Mouse (Mus musculus): ENCODE measurements around the gene Gm9903.

The Gm9903 gene

DNA sequence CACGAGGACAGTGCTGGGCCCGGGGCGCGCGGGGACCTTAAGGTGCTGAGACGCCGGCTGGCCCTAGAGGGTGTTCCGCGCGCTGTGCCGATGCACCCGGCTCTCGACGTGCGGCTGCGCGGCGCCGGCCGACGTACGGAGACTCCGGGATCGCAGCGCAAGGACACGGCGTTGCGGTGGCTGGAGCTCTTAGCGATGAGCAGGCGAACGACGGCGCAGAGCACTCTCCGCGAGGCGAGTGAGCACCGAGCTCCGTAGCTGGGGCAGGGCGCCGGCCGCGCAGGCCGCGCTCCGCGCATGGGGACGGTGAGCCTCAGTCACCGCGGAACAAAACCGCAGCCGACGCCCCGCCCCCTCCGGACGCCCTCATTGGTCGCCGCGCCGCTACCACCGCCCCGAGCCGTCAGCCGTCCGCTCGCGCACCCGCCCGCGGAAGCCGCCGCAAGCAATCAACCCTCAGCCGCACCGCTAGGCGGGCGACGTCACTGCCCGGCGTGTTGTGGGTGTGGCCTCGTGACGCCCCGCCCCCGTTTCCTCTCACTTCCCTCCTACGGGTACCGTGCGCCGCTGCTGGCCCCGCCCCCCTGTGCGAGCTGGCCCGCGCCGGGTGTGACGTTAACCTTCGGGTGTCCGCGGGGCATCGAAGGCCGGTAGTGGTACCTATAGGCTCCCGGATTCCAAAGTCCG is at the start of gene Gm9903, which contains the start of gene Fam53a:
Gm9903 (plus strand) TSS at position 625 of the 687 bp plus-strand sequence.
Fam53a (minus strand) TSS at position 335 of the 687 bp plus-strand sequence.
- DNase-seq, result peak; percentile 100

DNA sequence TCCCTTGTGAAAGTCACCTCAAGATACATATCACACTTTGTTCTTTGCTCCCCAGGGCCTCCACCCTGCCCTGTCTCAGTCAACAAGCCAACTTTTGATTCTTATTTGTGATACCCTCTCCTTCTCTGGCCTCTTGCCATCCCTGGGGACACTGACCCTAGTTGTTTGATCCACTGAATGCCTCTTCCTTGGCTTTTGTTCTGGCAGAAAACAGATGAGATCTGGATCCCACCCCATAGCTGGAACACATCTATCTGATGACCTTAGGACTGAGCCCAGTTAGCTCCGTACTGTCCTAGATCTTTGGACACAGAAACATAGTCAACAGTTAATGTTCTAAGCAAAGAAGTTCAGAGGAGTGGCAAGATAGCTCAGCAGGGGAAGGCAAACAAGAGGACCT is 49.4 kb upstream of the Gm9903 start:
- DNase-seq, result peak; percentile 81

DNA sequence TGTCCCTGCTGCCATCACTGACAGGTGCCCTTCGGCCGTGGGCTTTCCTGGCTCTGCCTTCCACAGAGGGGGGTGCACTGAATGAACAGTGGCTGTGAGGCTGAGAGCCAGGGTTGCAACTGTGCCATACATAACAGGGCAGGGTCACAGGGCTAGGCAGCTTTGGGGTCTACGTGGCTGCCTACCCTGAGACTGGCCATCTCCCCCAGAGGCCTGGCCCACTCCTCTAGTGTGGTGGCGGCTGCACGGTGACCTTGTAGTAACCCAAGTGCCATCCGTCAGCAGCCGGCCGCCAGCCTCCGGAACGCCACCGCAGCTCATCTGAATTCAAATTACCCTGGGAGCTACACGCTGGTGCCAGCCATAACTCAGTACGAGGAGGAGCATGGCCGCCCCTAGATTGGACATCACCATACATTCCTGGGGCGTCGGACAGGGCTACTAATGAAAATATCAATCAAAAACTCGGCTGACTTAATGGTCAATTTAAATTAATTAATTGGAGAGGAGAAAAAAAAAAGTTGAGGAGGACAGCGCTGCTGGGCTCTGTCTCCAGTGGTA is 42.1 kb upstream of the Gm9903 start:
- no peak for DNase-seq

DNA sequence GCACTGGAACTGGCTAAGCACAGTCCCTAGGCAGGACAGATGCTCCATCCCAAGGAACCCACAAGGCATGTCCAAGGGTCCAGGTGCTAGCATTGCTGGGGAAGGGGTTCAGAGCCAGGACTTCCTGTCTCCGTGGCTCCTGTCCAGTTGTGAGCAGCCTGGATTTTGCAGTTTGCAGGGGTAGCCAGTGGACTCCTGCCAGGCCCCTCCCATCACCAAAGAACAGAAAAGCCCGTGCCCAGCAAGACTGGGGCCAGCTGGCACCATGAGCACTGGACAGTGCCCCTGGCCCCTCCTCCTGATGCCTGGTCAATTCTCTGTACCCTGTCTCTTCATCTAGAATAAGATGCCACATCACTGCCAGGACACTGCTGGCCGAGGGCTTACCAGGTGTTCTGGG is 41.7 kb upstream of the Gm9903 start:
- DNase-seq, result no peak

DNA sequence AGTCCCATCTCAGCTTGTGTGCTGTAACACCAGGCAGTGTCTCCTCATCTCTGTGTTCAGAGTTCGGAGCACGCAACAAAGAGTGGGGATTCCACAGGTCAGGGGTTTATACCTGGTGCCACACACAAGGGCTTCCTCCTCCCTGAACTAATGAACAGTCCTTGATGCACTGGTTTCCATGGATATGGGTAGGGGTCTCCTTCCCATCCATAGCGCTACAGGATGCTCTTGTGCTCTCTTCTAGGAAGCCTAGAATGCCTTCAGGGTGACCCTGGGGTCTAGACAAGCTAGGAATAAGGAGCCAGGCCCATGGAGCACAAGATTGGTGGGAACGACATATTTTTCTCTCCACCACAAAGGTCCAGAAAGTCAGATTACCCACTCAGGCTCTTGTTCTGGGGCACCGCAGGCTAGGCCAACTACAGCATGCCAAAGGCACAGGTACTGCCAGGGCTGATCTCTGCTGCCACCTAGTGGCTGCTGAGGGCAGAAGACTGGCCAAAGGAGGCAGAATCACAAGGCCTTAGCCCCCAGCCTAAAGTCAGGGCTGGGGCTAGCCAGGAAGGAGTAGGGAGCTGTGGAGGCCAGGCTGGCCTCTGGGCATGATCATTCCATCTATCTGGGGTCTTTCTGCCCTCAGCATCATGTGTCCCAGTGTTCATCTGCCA is 40.4 kb upstream of the Gm9903 start:
- peak; percentile 80 for DNase-seq

DNA sequence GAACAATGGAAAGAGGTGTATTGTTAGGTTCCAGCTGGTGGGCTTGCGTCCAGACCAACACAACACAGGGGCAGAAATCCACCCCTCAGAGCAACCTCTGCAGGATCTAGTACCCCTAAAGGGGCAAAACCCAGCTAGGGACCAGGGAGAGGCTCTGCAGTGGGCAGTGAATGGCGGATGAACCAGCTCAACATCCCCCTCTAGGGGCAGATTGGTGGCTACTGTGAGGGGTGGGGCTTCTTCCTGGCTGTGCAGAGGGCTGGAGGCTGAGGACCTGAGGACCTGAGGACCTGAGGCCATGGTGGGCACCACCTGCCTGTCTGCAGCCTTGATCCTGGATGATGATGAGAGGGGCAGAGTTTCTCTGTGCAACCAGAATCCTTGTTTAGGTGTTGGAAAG is 36.1 kb upstream of the Gm9903 start:
- DNase-seq, result no peak

DNA sequence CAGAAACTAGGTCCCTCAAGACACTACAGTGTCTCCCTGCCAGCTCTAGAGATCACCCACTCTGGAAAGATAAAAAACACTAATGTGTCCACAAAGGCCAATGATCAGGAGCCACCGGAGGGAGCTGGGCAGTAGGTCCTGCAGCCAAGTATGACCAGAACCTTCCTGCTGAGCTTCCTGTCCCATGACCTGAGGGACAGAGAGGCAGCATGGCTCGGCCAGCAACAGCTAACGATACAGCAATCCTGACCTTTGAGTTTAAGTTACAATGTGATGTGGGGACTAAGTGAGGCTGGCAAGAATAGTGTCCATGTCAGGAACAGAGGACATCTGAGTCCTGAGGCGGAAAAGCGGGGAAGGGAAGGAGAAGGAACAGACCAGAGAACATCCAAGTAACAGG is 24.4 kb upstream of the Gm9903 start:
- DNase-seq, result no peak

DNA sequence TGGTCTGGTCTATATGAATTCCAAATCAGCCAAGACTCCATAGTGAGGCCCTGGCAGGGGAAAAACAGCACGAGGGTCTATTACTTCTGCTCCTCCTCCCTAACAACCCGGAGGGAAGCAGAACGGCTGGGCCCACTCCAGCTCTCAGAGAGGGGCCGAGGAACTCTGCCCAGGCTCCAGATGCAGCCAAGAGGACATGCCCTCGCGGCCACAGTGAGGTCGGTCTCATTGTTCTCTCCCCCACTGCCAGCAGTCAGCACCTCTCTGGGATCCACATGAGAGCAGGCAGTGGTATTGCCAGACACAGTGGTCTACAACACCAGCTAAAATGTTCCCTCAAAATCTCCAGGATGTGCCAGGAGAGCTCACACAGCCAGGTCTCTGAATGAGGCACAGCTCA is 23.1 kb upstream of the Gm9903 start:
- DNase-seq, result no peak

DNA sequence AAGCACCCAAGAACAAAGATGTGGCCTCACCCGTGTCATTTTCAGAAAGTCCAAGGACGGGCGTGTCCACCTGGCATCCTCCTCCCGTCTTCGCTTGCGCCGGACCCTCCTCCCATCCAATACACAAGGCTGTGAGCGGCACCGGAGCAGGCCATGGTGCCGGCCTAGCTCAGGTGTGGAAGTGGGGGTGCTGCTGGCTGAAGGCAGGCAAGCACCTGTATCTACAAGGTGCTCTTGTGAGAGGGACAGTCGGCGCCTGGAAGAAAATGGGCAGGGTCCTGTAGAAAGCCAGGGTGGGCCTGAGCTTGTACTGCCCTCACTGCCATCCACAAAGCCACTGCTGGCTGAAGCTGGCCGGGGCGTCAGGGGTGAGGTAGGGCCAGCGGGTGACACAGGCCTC is 22.3 kb upstream of the Gm9903 start:
- DNase-seq, result no peak

DNA sequence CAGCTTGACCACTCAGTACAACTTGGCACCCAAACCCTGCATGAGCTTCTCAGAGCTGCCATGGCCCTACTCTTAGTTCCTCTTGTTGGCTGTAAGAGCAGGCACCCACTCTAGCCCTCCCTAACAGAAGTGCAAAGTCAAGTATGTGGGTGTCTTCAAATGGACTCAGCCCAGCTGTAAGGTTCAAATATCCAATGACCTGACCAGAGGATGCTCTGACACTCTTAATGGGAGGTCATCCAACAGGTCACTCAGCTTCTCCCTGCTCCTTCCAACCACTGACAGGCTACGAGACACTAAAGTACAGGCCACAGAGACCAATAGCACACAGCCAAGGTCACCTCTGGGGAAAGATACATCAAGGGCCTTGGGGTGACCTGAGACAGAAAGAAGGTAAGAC is 20.5 kb upstream of the Gm9903 start:
- no peak for DNase-seq

DNA sequence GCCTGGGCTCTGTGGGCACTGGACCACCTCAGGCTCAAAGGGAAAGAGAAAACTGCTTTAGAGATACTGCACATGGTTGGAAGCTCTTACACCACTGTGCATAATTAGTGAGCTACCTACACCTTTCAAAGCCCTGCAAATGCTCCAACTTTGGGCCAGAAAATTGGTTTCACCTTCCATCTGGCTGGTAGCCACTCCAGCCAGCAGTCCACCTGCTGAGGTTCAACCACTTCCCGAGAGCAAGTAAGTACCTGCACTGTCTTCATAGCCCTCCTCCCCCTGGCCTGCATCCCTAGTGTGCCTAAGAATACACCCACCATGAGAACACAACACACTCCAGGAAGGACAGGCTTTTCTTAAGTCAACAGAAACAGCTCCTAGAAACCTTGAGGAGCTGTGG is 17.9 kb upstream of the Gm9903 start:
- DNase-seq, result no peak

DNA sequence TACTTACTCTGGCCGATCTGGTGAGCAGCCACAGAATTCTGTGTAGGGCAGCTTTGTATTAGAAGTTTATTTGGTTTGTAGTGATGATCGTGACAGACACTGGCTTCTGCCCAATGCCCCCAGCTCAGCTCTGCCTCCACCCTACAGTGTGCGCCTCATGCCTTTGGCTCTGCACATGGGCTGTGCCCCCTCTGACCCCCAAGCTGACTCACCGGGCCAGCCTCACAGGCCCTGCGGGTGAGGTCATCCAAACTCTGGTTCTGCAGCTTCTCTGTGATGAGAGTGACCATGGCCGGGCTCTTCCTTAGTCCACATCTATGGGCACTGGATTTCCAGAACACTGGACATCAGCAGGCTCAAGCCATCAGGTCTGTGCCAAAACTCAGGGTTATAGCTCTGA is 15.3 kb upstream of the Gm9903 start:
- DNase-seq, result no peak

DNA sequence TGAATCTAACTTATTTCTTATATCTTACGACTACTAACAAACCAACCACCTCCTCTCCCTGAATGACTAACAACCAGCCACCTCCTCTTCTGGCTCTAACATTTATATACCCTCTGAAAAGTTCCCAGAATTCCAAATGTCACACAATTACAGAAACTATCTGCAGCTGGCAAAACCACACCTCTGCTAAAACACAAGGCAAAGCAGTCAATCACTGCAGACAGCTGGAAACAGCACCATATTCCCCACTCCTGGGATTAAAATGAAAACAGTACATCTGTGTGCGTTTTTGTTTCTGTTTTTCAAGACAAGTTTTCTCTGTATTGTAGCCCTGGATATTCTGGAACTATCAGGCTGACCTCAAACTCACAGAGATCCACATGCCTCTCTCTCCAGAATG is 7.1 kb upstream of the Gm9903 start:
- no peak for DNase-seq

DNA sequence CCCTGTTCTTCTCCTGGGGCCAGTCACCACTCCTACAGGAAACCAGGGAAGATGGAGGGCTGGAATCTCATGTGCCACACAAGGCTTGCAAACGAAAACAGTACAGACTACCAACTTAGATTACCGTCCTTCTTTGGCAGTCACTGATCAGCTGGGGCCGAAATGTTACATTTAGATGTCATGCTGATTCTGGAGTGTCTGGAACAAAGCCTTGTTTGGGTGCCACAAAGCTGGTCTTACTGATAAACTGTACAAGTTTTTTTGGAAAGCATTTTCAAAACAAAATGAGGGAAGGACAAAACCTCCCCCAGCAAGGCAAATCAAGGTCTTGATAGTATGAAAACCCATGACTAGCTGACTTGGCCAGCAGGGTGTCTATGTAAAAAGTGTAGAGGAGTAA is 6.0 kb upstream of the Gm9903 start:
- no peak for DNase-seq

DNA sequence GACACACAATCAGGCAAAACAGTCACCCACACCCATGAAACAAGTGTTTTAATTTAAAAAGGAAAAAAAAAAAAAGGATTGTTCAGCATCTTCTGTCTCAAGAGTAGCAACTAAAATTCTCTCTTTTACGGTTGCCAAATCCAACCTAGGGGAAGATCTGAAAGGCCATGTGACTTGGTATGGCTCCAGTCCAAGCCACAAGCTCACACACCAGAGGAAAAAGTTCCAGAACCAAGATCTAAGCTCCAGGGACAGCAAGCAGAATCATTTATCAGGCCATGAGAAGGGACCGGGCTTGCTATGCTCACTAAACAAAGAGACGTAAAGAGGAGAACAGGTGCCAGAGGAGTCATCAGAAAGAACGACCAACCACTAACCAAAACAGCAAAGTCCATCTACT is 1.8 kb upstream of the Gm9903 start:
- peak; percentile 43 for DNase-seq

DNA sequence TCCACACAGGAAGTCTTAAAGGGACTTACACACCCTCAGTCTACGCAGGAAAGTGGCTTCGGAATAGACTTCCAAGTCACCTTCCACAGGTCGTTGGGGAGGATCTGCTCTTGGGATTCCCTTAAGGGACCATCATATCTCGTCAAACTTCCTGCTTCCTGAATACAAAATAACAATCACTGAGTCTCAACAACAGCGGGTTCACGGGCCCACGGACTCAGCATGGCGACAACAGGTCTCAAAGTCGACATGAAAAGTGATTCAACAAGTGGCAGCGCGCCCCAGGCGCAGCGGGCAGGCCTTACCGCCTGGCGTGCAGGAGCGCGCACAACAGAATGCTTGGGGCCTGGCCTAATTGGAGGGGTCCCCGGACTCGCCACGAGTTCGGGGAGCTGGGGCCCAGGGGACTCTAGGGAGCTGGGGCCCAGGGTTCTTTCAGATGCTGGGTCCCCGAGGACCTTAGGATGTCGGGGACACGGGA is 865 bp upstream of the Gm9903 start:
- DNase-seq, result peak; percentile 43

DNA sequence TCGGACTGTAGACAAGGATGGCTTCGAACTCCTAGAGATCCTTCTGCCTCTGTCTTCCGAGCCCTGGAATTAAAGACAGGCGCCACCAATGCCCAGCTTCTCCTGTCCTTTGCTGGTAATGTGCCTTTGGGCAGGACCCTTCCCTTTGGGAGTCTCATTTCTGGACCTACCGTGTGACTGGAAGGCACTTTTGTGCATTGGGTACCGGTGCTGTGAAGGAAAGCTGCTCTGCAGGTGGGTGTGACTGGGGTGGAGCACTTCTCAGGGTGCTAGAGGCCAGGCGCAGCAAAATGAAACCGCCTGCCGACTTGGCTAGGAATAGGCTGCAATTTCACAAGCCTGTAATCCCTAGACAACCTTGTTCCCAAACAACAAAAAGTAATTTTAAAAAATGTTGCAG is 336 bp downstream of the Gm9903 start:
- peak; percentile 64 for DNase-seq

DNA sequence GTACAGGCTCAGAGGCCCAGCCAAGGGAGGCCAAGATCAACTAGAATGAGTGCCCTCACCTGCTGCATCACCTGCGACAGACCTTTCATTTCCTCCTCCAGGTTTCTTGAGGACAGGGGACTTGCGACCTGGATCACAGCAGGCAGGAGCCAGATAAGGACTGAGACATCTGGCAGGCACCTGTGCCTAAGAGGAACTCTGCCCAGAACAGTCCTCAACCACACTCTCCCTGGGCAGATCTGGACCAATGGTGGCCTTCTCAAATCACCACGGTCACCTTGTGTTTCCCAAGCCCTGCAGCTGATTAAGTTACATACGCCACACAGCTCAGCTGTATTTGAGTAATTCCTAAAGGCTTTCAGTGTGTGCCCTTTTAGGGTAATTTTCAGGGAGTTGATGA is 890 bp downstream of the Gm9903 start:
- no peak for DNase-seq

DNA sequence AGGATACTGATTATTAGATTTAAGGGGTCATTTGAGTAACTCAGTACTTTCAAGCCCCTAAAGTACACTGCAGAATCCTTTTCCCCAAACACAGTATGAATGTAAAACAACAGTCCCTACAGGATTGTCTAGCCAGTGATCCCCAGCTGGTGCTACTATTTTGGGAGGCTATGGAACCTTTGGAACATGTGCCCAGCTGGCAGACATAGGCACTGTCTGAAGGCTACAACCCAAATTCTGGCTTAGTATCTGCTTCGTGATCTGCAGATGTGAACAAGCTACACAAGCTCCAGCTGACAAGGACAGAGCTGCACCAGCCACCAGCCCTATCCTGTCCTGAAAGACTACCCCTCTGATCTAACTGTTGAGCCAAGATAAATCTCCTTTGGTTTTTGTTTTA is 2.8 kb downstream of the Gm9903 start:
- DNase-seq, result no peak

DNA sequence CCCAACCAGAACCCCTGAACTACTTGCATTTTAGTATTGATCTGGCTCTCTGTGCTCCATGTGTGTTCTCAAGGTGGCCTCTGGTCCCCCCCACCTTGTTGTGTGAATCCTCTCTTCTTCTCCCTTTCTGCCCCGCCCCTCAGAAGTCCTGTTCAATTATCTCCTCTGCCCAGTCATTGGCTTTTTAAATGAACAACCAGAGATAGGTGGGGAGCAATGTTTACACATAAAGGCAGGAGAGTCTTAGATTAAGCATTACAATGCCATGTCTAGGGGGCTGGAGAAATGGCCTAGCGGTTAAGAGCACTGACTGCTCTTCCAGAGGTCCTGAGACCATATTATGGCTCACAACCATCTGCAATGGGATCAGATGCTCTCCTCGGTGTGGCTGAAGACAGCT is 5.6 kb downstream of the Gm9903 start:
- no peak for DNase-seq

DNA sequence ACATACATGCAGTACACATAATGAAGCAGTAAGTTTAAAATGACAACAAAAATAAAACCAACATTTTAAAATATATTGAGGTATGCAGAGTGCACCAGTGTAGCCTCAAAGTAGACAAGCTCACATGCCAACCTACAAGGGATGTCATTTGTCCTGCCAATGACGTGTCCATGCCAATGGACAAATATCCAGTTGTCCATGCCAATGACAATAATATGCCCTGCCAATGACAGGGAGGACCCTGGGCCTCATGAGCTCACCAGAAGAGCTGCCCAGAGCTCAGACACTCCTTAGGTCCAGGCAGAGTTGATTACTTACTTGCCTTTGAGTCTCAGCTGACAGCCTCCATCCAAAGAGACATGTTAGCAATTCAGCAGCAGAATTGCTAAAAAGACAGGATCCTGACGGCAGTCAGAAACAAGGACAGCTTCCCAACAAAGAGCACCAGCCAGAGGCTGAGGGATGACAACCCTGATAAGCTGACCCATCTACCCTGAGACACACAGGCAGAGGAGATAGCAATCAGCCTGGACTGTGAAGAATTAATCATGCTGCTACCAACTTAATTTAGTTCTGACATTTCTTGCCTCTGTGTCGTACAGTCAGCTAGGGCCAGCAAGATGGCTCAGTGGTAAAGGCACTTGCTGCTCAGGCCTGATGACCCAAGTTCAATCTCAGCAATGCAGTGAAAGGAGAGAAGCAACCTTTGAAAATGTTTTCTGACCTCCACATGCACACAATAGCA is 8.1 kb downstream of the Gm9903 start:
- DNase-seq, result no peak

DNA sequence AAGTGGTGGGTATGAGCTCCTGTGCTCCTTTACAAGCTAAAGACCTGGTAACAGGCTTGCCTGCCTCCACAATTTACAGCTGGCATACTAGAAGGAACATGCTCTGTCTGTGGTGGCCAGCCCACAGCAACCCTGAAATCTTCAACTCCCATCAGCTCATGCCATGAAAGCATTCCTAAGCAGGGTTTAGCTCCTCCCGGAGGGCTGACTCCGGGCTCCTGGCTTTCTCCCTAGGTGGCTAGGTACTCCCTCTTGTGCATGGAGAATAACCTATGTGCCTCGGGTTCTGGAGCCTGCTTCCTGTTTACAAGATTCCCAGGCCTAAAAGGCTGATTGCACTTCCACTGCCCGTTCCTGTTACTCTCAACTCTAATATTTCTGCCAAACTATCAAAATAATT is 9.1 kb downstream of the Gm9903 start:
- no peak for DNase-seq

DNA sequence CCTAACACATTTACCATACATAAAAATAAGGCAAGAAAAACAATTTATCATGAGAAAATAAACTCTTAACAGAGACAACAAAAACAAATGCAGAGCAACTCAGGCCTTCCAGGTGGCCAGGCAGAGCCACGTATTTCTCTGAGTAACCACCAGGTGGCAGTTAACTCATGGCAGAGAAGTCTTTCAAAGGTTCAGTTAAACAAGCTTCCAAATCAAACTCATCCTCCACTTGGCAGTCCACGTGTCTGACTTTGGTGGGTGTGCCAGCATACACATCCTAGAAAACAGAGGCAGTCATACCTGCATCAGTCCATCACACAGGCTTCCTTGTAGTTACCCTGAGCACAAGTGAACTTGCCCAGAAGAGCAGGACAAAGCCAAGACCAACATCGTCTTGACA is 10.9 kb downstream of the Gm9903 start:
- DNase-seq, result peak; percentile 71

DNA sequence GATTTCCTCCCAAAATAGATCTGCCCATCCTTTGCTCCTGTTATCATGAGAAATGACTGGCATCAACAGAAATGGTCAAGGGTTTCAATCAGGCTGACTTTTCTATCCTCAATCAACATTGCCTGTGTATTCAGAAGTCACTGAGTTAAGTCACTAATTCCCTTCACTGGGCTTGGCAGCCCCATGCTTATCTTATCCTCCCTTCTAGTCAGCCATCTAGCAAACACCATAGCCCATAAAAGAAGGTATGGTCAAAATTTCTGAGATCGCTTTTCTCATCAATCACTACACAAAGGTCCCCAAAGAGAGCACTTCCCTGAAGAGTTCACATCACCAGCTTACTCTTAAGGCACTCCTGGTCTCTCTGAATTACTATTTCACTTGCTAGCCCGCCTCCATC is 21.3 kb downstream of the Gm9903 start:
- DNase-seq, result no peak
